Mouse (Mus musculus): ENCODE measurements around the gene Cenpu.
"Not testable (repeated sequence)": the region's sequence is repeated elsewhere in the genome, so short reads cannot be mapped to it uniquely, and the experiment has no call there.

Gene Cenpu

DNA sequence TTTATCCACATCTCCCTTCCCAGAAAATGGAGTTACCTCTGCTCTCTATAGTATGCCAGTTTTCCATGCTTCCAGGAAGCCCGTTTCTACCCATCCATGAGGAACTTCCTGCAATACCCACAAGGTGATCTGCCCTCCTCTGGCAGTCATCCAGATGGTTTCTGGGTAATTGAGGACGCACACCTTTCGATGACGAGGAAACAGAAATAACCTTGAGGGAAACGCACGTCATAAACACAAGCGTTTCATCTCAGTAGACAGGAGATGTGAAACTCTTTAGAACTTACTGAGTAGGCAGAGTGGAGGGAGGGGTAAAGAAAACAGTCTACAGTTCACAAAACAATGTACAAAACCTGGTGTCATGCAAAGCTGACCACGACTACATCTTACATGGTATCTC, 1.8 kb upstream of the Cenpu start:
- DNase-seq (ENCODE audit: low spot score), result no peak

DNA sequence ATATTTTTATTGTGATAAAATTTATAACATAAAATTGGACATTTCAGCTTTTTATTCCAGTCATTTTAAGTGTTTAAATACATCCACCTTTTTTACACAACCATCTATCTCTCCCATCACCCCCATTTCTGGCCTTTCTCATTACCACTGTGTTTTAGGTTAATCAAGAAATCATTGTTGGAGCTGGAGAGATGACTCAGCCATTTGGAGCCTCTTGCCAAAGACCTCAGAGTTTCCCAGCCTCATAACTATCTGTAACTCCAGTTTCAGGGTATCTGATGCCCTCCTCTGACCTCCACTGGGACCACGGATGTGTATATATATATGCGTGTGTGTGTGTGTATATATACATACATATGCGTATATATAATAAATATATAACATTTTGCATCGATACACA, 799 bp upstream of the Cenpu start:
- peak; percentile 14 for DNase-seq (ENCODE audit: low spot score)

DNA sequence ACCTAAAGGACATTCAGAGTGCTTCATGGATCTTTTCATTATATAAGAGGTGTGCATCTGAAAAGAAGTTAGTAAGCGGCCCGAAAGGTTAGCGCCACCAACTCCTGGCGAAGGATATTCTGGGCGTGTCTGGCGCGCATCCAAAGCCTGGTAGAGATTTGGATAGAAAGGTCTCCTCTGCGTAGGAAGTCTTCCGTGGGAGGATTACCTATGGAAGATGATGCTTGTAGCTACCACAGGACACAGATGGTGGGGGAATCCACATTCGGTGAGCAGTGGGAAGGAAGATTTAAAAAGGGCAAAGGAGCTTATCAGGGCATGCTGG, 575 bp downstream of the Cenpu start:
- DNase-seq (ENCODE audit: low spot score), result peak; percentile 22

DNA sequence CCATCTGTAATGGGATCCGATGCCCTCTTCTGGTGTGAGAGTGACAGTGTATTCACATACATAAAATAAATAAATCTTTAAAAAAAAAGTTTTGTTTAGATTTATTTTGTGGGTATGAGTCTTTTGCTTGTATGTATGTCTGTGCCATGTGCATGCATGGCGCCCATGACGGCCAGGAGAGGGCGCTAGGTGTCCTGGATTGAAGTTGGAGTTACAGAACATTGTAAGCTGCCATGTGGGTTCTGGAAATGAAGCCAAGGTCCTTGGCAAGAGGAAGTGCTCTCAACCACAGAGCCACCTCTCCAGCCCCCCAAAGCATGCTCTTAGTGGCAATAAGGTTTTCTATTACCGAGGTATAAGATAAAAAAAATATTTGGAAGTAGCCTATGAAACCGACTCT, 7.6 kb downstream of the Cenpu start:
- DNase-seq (ENCODE audit: low spot score), result peak; percentile 26

DNA sequence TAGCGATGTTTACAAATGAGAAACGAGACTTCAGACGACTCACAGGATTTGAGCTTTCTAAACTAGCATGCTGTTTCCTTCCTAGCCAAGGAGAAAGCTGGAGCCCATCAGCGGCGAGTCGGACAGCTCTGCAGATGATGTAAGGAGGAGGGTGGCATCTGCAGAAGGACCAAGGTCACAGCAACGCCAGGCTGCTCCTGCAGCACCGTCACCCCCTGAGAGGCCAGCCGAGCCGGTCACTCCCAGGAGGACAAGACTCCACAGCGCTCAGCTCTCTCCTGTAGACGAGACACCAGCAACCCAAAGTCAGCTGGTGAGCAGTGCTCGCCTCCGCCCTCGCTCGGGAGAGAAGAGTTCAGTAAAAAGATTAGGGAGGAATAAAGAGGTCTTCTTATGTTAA, 10.5 kb downstream of the Cenpu start:
- DNase-seq (ENCODE audit: low spot score), result no peak

DNA sequence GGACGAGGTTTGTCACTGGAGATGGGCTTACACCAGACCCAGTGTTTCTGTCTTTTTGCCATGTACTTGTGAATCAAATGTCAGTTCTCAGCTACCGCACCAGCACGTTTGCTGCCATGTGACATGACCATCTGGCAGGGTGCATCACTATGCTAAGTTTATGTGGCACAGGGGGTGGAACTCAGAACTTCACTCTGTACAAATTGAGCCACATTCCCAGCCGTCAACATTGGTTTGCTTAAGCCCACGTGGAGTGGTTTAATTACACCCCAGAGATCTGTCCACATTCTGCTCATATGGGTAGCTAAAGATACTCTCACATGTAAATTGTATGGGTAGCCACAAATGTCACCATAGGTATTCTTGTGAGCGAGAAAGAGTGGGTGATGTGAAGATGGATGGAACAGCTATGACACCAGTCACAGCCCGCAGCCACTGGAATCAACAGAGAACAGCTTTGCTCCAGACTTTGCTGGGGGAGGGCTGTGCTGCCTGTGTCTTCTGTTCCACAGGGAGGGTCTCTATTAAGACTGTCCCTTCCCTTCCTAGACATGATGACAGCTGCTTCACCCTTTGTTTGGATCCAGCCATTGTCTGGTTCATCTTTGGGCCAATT, 15.2 kb downstream of the Cenpu start:
- no peak for DNase-seq (ENCODE audit: low spot score)

DNA sequence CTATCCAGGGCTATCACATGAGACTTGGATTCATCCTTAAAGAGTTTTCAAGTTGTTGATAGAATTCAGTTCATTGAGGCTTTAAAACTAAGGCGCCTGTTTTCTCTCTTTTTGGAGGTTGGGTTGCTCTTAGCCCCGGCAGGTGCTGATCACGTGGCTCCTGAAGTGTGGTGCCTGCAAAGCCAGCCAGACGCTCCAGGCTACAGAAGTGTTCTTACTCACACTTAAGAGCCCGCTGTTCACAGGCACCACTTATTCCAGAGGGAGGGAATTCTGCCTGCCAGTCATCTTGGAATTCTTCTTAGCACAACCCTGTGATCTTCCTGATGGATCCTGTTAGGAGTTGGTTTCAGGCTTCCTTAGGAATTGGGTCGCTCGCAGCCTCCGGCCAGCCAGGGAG, 16.1 kb downstream of the Cenpu start:
- no peak for DNase-seq (ENCODE audit: low spot score)

DNA sequence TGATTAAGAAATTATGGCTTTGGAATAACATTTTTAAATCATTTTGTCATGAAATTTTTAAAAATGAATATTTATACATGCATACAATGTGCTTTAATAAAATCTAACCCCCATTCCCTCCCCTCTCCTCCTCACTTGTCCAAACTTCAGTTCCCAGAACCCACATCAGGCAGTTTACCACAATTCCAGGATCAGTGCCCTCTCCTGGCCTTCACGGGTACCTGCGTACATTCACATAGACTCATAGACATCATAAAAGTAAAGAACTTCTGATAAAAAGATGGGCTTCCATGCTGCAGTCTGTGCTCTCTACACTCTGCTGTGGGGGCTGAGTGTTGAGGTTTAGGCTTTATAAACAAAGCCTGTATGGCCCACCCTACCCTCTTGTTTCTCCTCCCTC, 17.1 kb downstream of the Cenpu start:
- DNase-seq (ENCODE audit: low spot score), result no peak

DNA sequence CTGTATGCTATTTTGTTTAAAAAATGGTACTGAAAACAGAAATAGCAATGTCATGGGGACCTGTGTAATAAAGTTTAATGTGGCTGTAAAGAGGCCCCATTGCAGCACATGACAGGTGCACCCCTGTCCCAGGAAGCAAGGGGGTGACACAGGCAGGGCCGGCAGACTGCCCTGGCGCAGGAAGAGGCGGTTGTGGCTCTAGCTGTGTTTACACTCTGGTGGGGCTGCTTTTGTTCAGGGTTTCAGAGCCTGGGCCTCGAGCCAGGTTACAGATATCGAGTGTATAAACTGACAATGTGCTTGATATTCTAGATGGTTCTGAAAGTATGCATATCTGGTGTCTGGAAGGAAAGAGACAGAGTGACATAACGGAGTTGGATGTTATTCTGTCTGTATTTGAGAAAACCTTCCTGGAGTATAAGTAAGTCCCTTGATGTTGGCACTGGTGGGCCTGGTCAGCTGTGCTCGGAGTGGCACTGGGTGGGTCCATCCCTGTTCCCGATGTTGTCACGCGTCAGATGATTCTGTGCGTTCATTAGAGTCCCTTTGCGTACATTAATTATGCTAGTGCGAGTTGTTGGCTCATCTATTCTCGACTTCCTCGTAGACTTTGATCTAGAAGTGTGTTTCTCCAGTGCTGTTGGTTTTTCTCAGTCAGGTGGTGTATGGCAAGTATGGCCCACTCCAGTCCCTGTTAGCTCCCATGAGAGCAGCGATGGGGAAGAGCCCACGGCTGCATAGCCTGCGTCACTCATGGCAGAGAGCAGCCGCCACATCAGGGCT, 18.0 kb downstream of the Cenpu start:
- no peak for DNase-seq (ENCODE audit: low spot score)

DNA sequence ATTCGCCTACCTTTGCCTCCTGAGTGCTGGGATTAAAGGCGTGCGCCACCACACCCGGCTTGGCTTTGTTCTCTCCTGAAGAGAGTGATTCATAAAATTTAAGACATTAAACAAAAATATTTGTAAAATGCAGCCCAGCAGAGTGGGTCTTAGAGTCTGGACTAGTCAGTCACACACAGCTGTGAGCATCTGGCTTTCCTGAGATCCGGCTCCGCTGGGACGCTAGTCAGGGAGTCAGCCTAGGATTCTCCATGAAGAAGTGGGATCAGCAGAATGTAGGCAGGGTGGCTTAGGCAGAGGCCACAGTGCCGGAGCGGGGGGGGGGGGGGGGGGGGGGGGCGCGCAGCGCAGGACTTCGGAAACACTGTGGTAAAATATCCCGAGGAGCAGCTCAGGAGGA, 18.8 kb downstream of the Cenpu start:
- DNase-seq (ENCODE audit: low spot score), result no peak

DNA sequence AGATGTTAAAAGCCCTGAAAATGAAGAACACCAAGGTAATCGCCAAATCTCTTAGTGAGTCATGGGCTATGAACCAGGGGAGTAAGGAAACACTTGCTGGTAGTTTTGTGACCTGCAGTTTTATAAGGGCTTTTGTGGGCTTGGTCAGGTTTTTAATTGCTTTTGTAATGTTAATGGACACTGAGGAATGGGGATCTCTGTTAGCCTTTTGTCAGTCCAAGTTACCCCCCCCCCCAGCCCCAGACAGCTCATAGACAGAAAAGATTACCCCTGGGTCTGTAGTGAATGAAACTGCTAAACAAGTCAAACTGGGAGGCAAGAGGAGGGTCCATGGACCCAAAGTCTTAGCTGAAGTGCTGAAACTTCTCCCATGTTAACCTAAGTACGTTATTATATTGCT, 21.6 kb downstream of the Cenpu start:
- DNase-seq (ENCODE audit: low spot score), result no peak

DNA sequence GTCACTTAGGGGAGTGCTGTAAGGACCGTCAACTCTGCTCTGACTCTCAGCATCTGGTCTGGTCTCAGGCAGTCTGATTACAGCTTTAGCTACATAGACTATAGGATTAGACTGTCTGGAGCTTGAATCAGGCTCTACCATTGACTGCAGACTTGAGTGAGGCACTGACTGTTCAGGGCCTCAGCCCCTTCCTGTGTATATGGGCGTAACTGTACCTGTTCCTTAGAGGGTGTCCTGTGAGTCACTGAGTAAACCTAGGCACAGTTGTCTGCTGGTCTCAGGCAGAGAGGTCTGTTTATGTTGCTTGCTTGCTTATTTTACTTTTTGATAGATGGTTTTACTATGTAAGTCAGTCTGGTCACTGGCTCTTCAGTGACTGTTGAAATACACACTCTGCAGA, 22.1 kb downstream of the Cenpu start:
- DNase-seq (ENCODE audit: low spot score), result no peak

DNA sequence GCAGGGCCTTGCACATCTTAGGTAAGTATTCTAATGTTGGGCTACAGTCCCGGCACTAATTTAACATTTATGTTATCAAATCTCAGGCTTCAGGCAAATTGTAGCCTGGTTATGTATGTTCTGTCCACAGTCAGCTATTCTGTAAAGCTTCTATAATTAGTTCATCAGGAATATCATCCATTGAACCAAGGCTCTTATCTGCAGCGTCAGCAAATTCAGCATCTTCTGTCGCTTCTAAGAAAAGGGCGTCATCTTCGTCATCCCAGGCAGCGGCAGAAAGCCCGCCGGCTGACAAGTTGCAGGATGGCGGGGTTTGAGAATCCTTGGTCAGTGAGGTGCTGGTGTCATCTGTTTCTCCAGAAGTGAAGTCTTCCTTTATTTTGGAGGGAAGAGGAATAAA, 27.0 kb downstream of the Cenpu start:
- no peak for DNase-seq (ENCODE audit: low spot score)

DNA sequence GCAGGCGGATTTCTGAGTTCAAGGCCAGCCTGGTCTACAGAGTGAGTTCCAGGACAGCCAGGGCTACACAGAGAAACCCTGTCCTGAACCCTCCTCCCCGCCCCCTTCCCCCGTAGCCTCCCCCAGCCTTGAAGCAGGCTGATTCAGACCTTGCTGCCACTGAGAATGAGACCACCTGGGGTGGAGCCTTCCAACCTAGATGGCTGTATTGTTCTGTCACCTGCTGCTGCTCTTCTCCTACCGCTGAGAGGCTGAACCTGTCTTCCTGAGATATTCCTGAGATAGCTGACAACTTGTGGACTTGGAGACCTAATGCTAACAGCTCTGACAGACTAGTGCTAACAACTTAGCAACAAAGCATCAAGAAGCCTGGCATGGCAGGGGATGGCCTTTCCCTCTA, 32.5 kb downstream of the Cenpu start:
- DNase-seq (ENCODE audit: low spot score), result not testable (repeated sequence)

DNA sequence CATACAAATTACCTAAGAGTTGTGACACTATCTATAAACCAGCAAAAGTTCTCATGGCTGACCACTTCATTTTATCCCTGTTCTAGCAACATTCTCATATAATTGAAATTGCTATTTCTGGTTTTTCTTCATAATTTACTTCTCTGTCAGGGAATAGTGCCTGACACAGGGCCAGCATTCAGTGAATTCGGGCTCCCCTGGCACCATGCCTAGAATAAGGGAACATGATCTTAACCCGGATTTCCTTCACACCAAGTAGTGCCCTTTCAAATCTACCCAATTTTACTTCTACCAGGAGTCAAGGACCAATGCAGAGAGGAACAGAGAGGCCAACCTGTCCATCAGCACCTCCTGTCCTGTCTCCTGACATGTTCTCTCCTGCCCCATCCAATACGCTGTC, 33.7 kb downstream of the Cenpu start:
- DNase-seq (ENCODE audit: low spot score), result no peak

DNA sequence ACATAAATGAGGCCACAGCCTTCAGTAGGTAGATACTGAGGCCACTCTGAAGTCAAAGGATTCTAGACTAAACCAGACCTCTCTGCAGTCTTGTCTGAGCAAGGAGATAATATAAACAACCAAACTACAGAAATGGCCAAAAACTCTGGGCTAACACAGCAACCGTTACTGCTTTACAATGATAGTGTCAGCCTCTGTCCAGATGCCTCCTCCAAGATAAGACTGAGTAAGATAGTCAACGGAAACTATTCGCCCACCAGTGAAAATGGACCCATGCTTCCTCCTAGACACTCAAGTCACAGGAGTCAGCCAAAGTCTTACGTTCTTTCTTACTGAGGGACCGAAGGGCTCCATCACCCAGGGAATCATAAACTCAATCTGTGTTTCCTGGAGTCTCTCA, 36.1 kb downstream of the Cenpu start:
- no peak for DNase-seq (ENCODE audit: low spot score)

DNA sequence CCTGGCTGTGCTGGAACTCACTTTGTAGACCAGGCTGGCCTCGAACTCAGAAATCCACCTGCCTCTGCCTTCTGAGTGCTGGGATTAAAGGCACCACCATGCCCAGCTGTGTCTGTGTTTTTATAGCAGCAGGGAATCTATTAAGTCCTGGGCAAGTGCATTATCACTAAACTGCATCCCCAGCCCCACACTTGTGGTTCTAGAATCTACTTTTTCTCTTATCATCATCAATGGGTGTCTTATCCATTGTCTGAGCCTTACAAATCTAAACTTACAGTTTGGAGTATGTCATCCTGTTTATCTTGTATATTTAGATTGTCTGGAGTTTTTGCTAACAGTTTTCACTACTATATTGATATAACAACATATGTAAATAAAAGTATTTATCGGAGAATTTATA, 36.8 kb downstream of the Cenpu start:
- DNase-seq (ENCODE audit: low spot score), result no peak

DNA sequence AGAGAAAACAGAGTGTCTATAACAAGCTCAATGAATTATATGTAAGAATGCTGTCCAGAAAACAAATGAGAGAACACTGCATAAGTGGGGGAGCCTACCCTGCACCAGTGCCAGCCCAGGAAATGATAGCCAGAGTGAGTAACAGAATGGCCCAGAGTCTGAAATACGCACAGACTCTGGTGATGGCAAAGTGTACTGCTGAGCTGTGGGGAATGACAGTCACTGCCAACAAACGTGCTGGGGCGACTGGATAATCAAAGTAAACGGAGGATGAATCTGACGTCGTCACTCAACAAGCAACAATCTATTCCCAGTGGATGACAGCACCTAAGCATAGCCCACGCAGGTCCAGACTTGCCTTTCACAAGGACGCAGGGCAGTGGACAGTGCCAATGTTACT, 41.2 kb downstream of the Cenpu start:
- DNase-seq (ENCODE audit: low spot score), result no peak

DNA sequence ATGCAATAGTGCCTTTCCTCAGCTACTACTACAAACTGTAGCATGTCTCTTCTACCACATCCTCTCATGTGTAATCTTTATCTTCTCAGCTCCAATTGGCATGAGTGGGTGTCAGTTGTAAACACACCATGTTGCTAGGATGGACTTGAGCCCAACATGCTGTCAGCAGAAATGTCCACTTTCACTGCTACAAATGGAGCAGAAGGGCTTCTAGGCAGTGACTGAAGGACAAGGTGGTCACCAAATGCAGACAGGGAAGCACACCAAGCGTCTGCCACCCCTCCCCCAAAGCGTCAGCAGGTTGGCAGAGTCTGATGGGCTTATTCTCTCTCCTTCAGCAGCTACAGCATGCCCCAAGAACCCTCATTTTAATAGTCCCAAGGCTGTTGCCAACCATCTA, 41.9 kb downstream of the Cenpu start:
- no peak for DNase-seq (ENCODE audit: low spot score)

DNA sequence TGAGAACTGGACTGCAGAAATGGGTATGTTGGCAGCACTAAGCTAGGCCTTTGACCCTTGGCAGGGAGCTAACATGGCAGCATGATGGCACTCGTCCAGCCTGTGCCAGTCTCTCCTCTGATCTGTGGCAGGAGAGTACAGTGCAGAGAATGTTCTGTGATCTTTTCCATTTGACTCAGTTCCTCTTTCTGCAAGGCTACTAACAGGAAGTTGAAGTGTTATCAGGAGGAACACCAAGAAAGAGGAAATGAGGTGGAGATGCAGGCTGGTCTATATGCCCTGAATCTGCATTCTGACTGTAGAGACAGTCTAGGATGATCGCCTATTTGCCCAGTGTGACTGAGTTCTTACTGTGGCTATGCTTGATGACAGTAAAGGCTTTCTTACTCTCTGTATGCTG, 43.8 kb downstream of the Cenpu start:
- peak; percentile 15 for DNase-seq (ENCODE audit: low spot score)

DNA sequence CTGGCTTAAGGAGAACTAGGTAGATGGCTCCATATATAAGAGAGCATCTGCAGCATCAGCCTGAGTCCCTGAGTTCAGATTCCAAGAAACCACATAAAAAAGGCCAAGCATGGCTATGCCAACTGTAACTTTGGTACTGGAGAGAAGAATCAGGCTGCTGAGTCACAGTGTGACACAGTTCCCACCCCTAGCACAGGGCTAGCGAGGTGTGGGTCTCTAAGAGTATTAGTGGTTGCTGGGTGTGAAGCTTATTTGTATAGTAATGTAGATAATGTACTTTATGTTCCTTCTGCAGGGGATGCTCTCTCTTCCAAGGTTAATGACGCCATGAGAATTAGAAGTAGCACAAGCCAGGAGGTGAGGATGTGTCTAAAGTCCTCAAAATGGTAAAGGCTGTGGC, 44.7 kb downstream of the Cenpu start:
- DNase-seq (ENCODE audit: low spot score), result no peak

DNA sequence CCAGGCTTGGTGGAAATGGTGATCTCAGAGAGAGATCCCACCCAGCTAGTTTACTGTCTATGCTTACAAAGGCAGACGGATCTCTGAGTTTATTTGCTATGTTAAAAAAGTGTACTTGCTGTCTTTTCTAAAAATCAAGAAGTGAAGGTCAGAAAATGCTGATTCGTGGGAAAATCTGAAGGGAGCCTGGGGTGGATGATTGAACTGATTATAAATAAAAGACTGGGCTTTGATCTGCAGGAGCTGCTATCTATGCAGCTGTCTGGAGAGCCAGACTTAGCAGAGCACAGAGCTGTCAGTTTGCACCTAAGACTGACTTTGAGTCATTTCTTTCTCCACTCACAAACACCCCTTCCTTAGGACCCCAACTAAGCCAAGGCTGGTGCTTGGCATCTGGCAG, 45.6 kb downstream of the Cenpu start:
- DNase-seq (ENCODE audit: low spot score), result no peak

DNA sequence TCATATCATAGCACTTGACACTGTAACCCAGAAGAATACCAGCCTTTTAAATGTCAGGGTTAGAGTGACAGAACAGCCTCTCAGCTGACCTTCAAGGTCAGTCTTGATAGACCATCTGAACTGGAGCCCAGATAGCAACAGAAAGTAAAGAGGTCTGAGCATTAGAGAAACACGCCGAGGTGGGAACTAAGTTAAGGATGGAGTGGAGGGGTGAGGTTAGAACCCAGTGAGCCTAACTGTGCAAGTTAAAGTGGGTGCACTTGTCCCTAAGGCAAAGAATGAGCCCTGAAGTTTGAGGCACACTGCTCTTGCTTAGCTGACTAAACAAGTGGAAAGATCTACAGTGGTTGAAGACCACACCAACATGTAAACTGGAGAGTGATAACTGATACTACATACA, 46.3 kb downstream of the Cenpu start:
- no peak for DNase-seq (ENCODE audit: low spot score)

DNA sequence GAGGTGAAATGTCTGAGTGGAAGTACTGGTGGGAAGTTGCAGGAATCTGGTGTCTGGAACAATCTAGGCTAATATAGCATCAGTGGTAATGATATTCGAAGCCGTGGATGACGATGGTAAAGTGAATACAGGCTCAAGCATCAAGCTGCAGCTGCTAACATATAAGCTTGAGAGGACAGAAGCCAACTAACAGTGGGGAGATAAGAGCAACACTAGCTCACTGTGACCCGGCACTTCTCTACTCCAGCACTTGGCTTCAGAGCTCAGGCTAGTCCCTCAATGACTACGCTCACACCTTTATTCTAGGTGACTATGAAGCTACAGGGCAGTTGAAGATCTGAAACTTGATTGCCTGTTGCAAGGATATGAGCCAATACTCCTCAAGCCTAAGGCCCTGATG, 46.9 kb downstream of the Cenpu start:
- DNase-seq (ENCODE audit: low spot score), result no peak
